Mouse (Mus musculus) T-helper 1 cell (primary cell): ENCODE data around the gene Stum.
"Not testable (repeated sequence)": the region's sequence is repeated elsewhere in the genome, so short reads cannot be mapped to it uniquely, and the experiment has no call there.

ENCODE experiments used
- in situ Hi-C: fragments of 300-600 bp; cut with MboI, MseI; formaldehyde crosslinking; loops from one replicate; pipeline ENCODE4 v1.15.1; 2025; ENCODE audit warnings: high pct_unique_total_duplicates

The Stum gene

GRCm38 (mm10) chr1:180483399-180484291, at the start of gene Stum:
Gene Stum (minus strand): TSS chr1:180483504.
- in situ Hi-C loops = no loop called here

- in situ Hi-C loops = no loop called here
Measured at GRCm38 (mm10) chr1:180532671-180533070, 49.4 kb upstream of the Stum start.

GRCm38 (mm10) chr1:180530457-180531263, 47.4 kb upstream of the Stum start:
- in situ Hi-C loops = no loop called here

GRCm38 (mm10) chr1:180529847-180530246, 46.5 kb upstream of the Stum start:
- in situ Hi-C loops = no loop called here

GRCm38 (mm10) chr1:180525301-180525700, 42.0 kb upstream of the Stum start:
- in situ Hi-C loops = no loop called here

GRCm38 (mm10) chr1:180523320-180523719, 40.0 kb upstream of the Stum start:
- in situ Hi-C loops = no loop called here

GRCm38 (mm10) chr1:180520190-180520589, 36.9 kb upstream of the Stum start:
- in situ Hi-C loops = no loop called here

GRCm38 (mm10) chr1:180519520-180519919, 36.2 kb upstream of the Stum start:
- in situ Hi-C loops = no loop called here

GRCm38 (mm10) chr1:180518899-180519298, 35.6 kb upstream of the Stum start:
- in situ Hi-C loops = not testable (repeated sequence)

- in situ Hi-C loops = no loop called here
Measured at GRCm38 (mm10) chr1:180518412-180518811, 35.1 kb upstream of the Stum start.

GRCm38 (mm10) chr1:180517390-180518054, 34.2 kb upstream of the Stum start:
- in situ Hi-C loops = no loop called here

- in situ Hi-C loops = no loop called here
Measured at GRCm38 (mm10) chr1:180514077-180514476, 30.8 kb upstream of the Stum start.

- in situ Hi-C loops = no loop called here
Measured at GRCm38 (mm10) chr1:180510879-180511278, 27.6 kb upstream of the Stum start.

GRCm38 (mm10) chr1:180510442-180510841, 27.1 kb upstream of the Stum start:
- in situ Hi-C loops = no loop called here

GRCm38 (mm10) chr1:180508662-180509061, 25.4 kb upstream of the Stum start:
- in situ Hi-C loops = no loop called here

- in situ Hi-C loops = no loop called here
Measured at GRCm38 (mm10) chr1:180507291-180507791, 24.0 kb upstream of the Stum start.

GRCm38 (mm10) chr1:180506341-180506740, 23.0 kb upstream of the Stum start:
- in situ Hi-C loops = no loop called here

- in situ Hi-C loops = no loop called here
Measured at GRCm38 (mm10) chr1:180504899-180505298, 21.6 kb upstream of the Stum start.

GRCm38 (mm10) chr1:180503484-180503883, 20.2 kb upstream of the Stum start:
- in situ Hi-C loops = no loop called here

GRCm38 (mm10) chr1:180502566-180502965, 19.3 kb upstream of the Stum start:
- in situ Hi-C loops = no loop called here

GRCm38 (mm10) chr1:180500641-180501040, 17.3 kb upstream of the Stum start:
- in situ Hi-C loops = no loop called here

GRCm38 (mm10) chr1:180500218-180500617, 16.9 kb upstream of the Stum start:
- in situ Hi-C loops = no loop called here
